Mouse (Mus musculus) liver, adult 2 months (tissue): ENCODE results near the gene Syt3. TPM values are rescaled to one million over a fixed set of nuclear protein-coding genes. Genes with fewer than 3 reads are reported as not detected.

Source experiments
- DNase-seq: peaks from one replicate; pipeline ENCODE4 v3.0.0-alpha.2; 2011; ENCODE audit warnings: low read depth, low spot score; ENCODE audit errors: extremely low read depth
- H3K27ac ChIP-seq: fragments of 200-500 bp; replicated peaks from 2 replicates; pipeline ENCODE4 v1.5.1; 2012; ENCODE audit warnings: low read depth, mild to moderate bottlenecking, control low read depth, inconsistent platforms, low read length; ENCODE audit not compliant: insufficient read depth
- H3K27me3 ChIP-seq: fragments of 200-500 bp; 2 replicates; pipeline ENCODE4 v1.6.1; 2012; ENCODE audit warnings: mild to moderate bottlenecking, moderate library complexity, low read length, inconsistent platforms; ENCODE audit not compliant: control insufficient read depth, insufficient read depth
- H3K36me3 ChIP-seq: fragments of 200-500 bp; 2 replicates; pipeline ENCODE4 v1.6.1; 2012; ENCODE audit warnings: low read length, inconsistent platforms; ENCODE audit not compliant: control insufficient read depth, insufficient read depth
- H3K4me1 ChIP-seq: fragments of 200-500 bp; 2 replicates; pipeline ENCODE4 v1.6.1; 2011; ENCODE audit warnings: low read length; ENCODE audit not compliant: control insufficient read depth, insufficient read depth
- H3K4me3 ChIP-seq: fragments of 200-500 bp; 2 replicates; pipeline ENCODE4 v1.5.1; 2011; ENCODE audit warnings: low read depth, mild to moderate bottlenecking, control low read depth, low read length, moderate library complexity; ENCODE audit not compliant: insufficient read depth
- H3K79me2 ChIP-seq: fragments of 200-500 bp; 2 replicates; pipeline ENCODE4 v1.6.1; 2012; ENCODE audit warnings: inconsistent platforms, mild to moderate bottlenecking, low read length, moderate library complexity; ENCODE audit not compliant: control insufficient read depth, insufficient read depth
- H3K9ac ChIP-seq: fragments of 200-500 bp; 2 replicates; pipeline ENCODE4 v1.6.1; 2012; ENCODE audit warnings: low read depth, mild to moderate bottlenecking, control low read depth, inconsistent platforms, low read length
- CTCF ChIP-seq: fragments of 200-500 bp; IDR thresholded peaks from 2 replicates; pipeline ENCODE4 v1.5.1; 2011; ENCODE audit warnings: low read depth, low read length, control low read depth
- POLR2A ChIP-seq: fragments of 200-500 bp; IDR thresholded peaks from 2 replicates; pipeline ENCODE4 v1.6.1; 2011; ENCODE audit warnings: low read length, control low read depth; ENCODE audit not compliant: insufficient read depth; ENCODE audit errors: extremely low read depth
- WGBS: fragments of 180-500 bp; shearing (Covaris S2); methylation state at CpG from one replicate; pipeline ENCODE4 v1.1.7; 2018; 5-methylcytosine and 5-hydroxymethylcytosine counted together
- polyA plus RNA-seq: library from polyadenylated mRNA; depleted of rRNA; stranded (reverse); fragments of >200 nt; gene quantifications from 2 replicates; pipeline ENCODE4 v1.2.3, GENCODE M21; 2012
- total RNA-seq: library from RNA; depleted of rRNA; stranded (reverse); fragments of >200 nt; gene quantifications from 2 replicates; pipeline ENCODE4 v1.2.3, GENCODE M21; 2014

Syt3 gene
- total and polyA plus RNA-seq, 2 experiments: 1.4 to 4.9 TPM

- Histone ChIP-seq H3K4me3 (no peak overlapping the region), H3K27ac (no peak overlapping the region), H3K79me2 (no peaks in the 10 kb centered on the region), H3K36me3 (no peaks in the 10 kb centered on the region), H3K4me1 (no peaks in the 10 kb centered on the region), H3K27me3 (peaks cover 21% of the 10 kb centered on the region), H3K9ac (no peak overlapping the region)
- no peak for DNase-seq
- TF ChIP-seq POLR2A: no peak
- no peak for TF ChIP-seq CTCF
- 9% methylated on average over 31 of the region's 32 CpGs for WGBS
Measured at GRCm38 (mm10) chr7:44429534-44430488, 45.9 kb downstream of the Syt3 start.

GRCm38 (mm10) chr7:44432550-44432949 is 48.6 kb downstream of the Syt3 start:
- Histone ChIP-seq H3K36me3 (no peaks in the 10 kb centered on the region), H3K9ac (no peak overlapping the region), H3K27ac (no peak overlapping the region), H3K4me3 (no peak overlapping the region), H3K79me2 (no peaks in the 10 kb centered on the region), H3K27me3 (peaks cover 17% of the 10 kb centered on the region), H3K4me1 (no peaks in the 10 kb centered on the region)
- WGBS: 74% methylated on average over 6 of the region's 6 CpGs
- TF ChIP-seq POLR2A (no peak), CTCF (no peak)
- no peak for DNase-seq

- Histone ChIP-seq H3K79me2 (no peaks in the 10 kb centered on the region), H3K9ac (no peak overlapping the region), H3K4me3 (no peak overlapping the region), H3K36me3 (no peaks in the 10 kb centered on the region), H3K27me3 (peaks cover 9% of the 10 kb centered on the region; the same call in 1 of the 2 replicates), H3K27ac (no peak overlapping the region), H3K4me1 (no peaks in the 10 kb centered on the region)
- TF ChIP-seq POLR2A (no peak), CTCF (no peak)
- no peak for DNase-seq
- 8% methylated on average over 7 of the region's 7 CpGs for WGBS
Measured at GRCm38 (mm10) chr7:44433371-44433770, 49.5 kb downstream of the Syt3 start.

GRCm38 (mm10) chr7:44434089-44434488 is 50.2 kb downstream of the Syt3 start:
- Histone ChIP-seq H3K4me3 (no peak overlapping the region), H3K9ac (no peak overlapping the region), H3K27me3 (peaks cover 5% of the 10 kb centered on the region; the same call in 1 of the 2 replicates), H3K27ac (no peak overlapping the region), H3K79me2 (no peaks in the 10 kb centered on the region), H3K4me1 (no peaks in the 10 kb centered on the region), H3K36me3 (no peaks in the 10 kb centered on the region)
- no peak for TF ChIP-seq POLR2A
- TF ChIP-seq CTCF: no peak
- no peak for DNase-seq
- 70% methylated on average over 9 of the region's 9 CpGs for WGBS

DNA sequence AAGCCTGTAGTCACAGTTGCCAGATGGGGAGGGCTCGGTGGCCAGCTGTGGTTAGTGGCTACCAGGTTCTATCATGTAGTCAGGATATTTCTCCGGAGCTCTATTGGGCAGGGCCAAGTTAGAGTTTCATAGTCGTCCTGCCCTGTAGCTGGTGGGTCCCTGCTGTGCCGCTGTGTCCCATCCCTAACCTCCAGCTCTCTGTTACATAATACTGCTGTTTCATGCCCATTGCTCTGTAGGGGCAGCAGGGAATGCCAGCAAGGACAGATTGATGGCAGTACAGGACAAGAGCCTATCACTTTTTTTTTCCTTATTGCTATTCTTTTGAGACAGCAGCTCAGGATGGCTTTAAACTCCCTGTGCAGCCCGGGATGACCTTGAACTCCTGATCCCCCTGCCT is 51.9 kb downstream of the Syt3 start:
- Histone ChIP-seq H3K9ac (no peak overlapping the region), H3K79me2 (no peaks in the 10 kb centered on the region), H3K27me3 (peaks cover 4% of the 10 kb centered on the region; the same call in 1 of the 2 replicates), H3K4me1 (no peaks in the 10 kb centered on the region), H3K27ac (no peak overlapping the region), H3K36me3 (no peaks in the 10 kb centered on the region), H3K4me3 (no peak overlapping the region)
- no peak for DNase-seq
- WGBS: 59% methylated on average over 5 of the region's 5 CpGs
- TF ChIP-seq POLR2A (no peak), CTCF (no peak)

DNA sequence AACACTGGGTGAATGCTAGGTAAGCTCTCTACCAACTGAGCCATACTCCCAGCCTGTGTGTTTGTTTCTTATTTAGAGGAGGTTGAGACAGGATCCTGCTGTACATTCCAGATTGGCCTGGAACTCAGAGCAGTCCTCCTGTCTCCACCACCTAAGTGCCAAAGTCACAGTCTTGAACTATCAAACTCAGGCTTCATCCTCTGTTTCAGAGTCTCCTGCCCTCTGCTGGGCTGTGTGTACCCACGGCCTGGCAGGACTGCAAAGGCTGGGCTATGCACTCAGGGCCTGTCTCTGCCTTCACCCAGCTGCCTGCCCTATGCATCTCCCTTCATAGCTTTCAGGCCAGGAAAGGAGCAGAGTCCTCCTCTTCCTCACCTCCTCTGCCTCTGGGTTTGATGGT is 52.4 kb downstream of the Syt3 start:
- no peak for DNase-seq
- no peak overlapping the region for H3K4me3 ChIP-seq
- H3K36me3 ChIP-seq: no peaks in the 10 kb centered on the region
- no peak overlapping the region for H3K9ac ChIP-seq
- H3K4me1 ChIP-seq: no peaks in the 10 kb centered on the region
- TF ChIP-seq CTCF: peak; percentile 39
- TF ChIP-seq POLR2A: no peak
- H3K27ac ChIP-seq: no peak overlapping the region
- peaks cover 5% of the 10 kb centered on the region; the same call in 1 of the 2 replicates for H3K27me3 ChIP-seq
- H3K79me2 ChIP-seq: no peaks in the 10 kb centered on the region
- WGBS: 15% methylated on average over 1 of the region's 1 CpGs
